Mouse (Mus musculus): Measurements from ENCODE around the gene Mark1. TPM values are rescaled to one million over a fixed set of nuclear protein-coding genes. Genes with fewer than 3 reads are reported as not detected.

The Mark1 gene
- polyA plus RNA-seq, 1 experiment, result 2.2 TPM

- H3K27me3 ChIP-seq (replicated peaks; ENCODE audit: control insufficient read depth, insufficient read depth, low read length), result no peaks in the 10 kb centered on the region
- no peak overlapping the region for H3K4me3 ChIP-seq (ENCODE audit: insufficient read depth, low read depth, low read length)
- H3K36me3 ChIP-seq (ENCODE audit: control insufficient read depth, insufficient read depth, low read length), result no peaks in the 10 kb centered on the region
- H3K27ac ChIP-seq (ENCODE audit: insufficient read depth, low read depth, low read length), result no peak overlapping the region
- WGBS, result 91% methylated on average over 5 of the region's 5 CpGs
- peak; percentile 14 for DNase-seq
- no peaks in the 10 kb centered on the region for H3K4me1 ChIP-seq (ENCODE audit: control insufficient read depth, insufficient read depth, low read length)
- TF ChIP-seq POLR2A (IDR thresholded peaks at IDR 0.05; ENCODE audit: low read depth, low read length), result no peak
- TF ChIP-seq CTCF (conservative IDR thresholded peaks at IDR 0.05; ENCODE audit: insufficient read depth, insufficient read length, low read depth, low read length), result no peak
These were observed 81.0 kb downstream of the Mark1 start for GRCm38 (mm10) chr1:184918227-184918888.

- Histone ChIP-seq H3K36me3 (ENCODE audit: control insufficient read depth, insufficient read depth, low read length) (no peaks in the 10 kb centered on the region), H3K4me3 (ENCODE audit: insufficient read depth, low read depth, low read length) (no peak overlapping the region), H3K4me1 (ENCODE audit: control insufficient read depth, insufficient read depth, low read length) (no peaks in the 10 kb centered on the region), H3K27ac (ENCODE audit: insufficient read depth, low read depth, low read length) (no peak overlapping the region), H3K27me3 (replicated peaks; ENCODE audit: control insufficient read depth, insufficient read depth, low read length) (no peaks in the 10 kb centered on the region)
- no peak for TF ChIP-seq CTCF (conservative IDR thresholded peaks at IDR 0.05; ENCODE audit: insufficient read depth, insufficient read length, low read depth, low read length)
- no peak for TF ChIP-seq POLR2A (IDR thresholded peaks at IDR 0.05; ENCODE audit: low read depth, low read length)
- peak; percentile 24 for DNase-seq
- WGBS, result 64% methylated on average over 18 of the region's 18 CpGs
These were observed 87.0 kb downstream of the Mark1 start for GRCm38 (mm10) chr1:184912336-184912735.

DNA sequence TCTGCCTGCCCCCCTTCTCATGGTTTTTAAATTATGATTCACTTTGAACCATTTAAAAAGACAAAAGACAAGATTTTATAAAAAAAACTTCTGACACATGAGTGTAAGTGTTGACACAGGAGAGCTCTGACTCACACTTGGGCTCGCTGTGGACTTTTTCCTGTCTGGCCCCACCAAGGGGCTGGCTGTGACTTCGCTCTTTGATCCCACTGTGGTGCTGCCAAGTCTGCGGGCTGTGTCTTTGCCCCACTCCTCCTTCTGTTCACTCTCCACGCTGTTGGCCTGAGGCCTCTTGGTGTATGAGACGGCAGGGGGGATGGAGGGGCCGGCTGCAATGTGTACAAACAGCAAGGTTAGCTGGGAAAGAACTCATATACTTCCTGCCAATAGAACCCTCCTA, 87.5 kb downstream of the Mark1 start:
- peak; percentile 80 for DNase-seq
- WGBS, result 45% methylated on average over 6 of the region's 6 CpGs
- Histone ChIP-seq H3K27me3 (replicated peaks; ENCODE audit: control insufficient read depth, insufficient read depth, low read length) (no peaks in the 10 kb centered on the region), H3K4me1 (ENCODE audit: control insufficient read depth, insufficient read depth, low read length) (no peaks in the 10 kb centered on the region), H3K4me3 (ENCODE audit: insufficient read depth, low read depth, low read length) (no peak overlapping the region), H3K36me3 (ENCODE audit: control insufficient read depth, insufficient read depth, low read length) (no peaks in the 10 kb centered on the region), H3K27ac (ENCODE audit: insufficient read depth, low read depth, low read length) (no peak overlapping the region; the same call in 1 of the 2 replicates)
- TF ChIP-seq POLR2A (IDR thresholded peaks at IDR 0.05; ENCODE audit: low read depth, low read length) (no peak), CTCF (conservative IDR thresholded peaks at IDR 0.05; ENCODE audit: insufficient read depth, insufficient read length, low read depth, low read length) (no peak)

- WGBS, result 60% methylated on average over 9 of the region's 9 CpGs
- DNase-seq, result peak; percentile 28
- no peaks in the 10 kb centered on the region for H3K27me3 ChIP-seq (replicated peaks; ENCODE audit: control insufficient read depth, insufficient read depth, low read length)
- H3K27ac ChIP-seq (ENCODE audit: insufficient read depth, low read depth, low read length), result no peak overlapping the region
- peak overlapping the region; percentile 0; the same call in 1 of the 2 replicates for H3K4me3 ChIP-seq (ENCODE audit: insufficient read depth, low read depth, low read length)
- H3K36me3 ChIP-seq (ENCODE audit: control insufficient read depth, insufficient read depth, low read length), result no peaks in the 10 kb centered on the region
- TF ChIP-seq CTCF (conservative IDR thresholded peaks at IDR 0.05; ENCODE audit: insufficient read depth, insufficient read length, low read depth, low read length) (no peak), POLR2A (IDR thresholded peaks at IDR 0.05; ENCODE audit: low read depth, low read length) (no peak)
- no peaks in the 10 kb centered on the region for H3K4me1 ChIP-seq (ENCODE audit: control insufficient read depth, insufficient read depth, low read length)
These were observed 90.8 kb downstream of the Mark1 start for GRCm38 (mm10) chr1:184908558-184908957.

DNA sequence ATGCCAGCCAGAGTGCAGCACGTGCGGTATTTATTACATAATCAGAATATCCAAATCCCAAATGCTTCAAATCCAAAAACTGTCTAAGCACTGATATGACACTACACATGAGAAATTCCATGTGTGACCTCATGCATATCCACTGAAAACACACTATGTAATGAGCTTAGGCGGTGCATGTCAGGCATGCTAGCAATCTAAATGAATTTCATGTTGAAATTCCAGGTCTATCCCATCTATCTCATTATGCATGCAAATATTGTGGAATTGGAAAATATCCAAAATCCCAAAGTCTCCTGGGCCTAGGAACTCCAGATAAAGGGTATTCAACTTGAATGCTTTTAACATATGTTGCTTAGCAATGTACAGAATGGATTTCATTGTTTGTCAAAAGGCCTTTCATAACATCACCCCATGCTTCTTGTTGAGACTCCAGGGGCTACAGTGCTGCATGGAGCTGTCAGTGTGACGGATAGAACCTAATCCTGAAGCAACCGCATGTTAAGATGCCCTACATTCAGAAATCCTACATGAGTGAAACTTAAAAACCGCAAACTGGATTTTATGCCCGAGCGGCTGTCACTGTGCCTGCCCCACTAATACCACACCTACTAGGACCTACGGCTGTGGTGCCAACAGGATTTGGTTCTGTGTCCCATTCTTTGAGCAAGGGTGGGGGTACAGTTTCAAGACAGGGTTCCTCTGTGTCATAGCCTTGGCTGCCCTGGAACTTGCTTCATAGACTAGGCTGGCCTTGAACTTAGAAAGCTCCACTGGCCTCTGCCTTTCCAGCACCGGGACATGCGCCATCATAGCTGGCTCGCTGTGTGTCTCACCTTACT, 93.2 kb downstream of the Mark1 start:
- no peaks in the 10 kb centered on the region for H3K27me3 ChIP-seq (replicated peaks; ENCODE audit: control insufficient read depth, insufficient read depth, low read length)
- H3K36me3 ChIP-seq (ENCODE audit: control insufficient read depth, insufficient read depth, low read length), result no peaks in the 10 kb centered on the region
- no peak overlapping the region for H3K27ac ChIP-seq (ENCODE audit: insufficient read depth, low read depth, low read length)
- H3K4me3 ChIP-seq (ENCODE audit: insufficient read depth, low read depth, low read length), result no peak overlapping the region
- DNase-seq, result no peak
- H3K4me1 ChIP-seq (ENCODE audit: control insufficient read depth, insufficient read depth, low read length), result no peaks in the 10 kb centered on the region
- TF ChIP-seq POLR2A (IDR thresholded peaks at IDR 0.05; ENCODE audit: low read depth, low read length) (no peak), CTCF (conservative IDR thresholded peaks at IDR 0.05; ENCODE audit: insufficient read depth, insufficient read length, low read depth, low read length) (no peak)
- 88% methylated on average over 12 of the region's 12 CpGs for WGBS

- 69% methylated on average over 19 of the region's 19 CpGs for WGBS
- no peak for DNase-seq
- Histone ChIP-seq H3K4me1 (ENCODE audit: control insufficient read depth, insufficient read depth, low read length) (no peaks in the 10 kb centered on the region), H3K36me3 (ENCODE audit: control insufficient read depth, insufficient read depth, low read length) (no peaks in the 10 kb centered on the region), H3K4me3 (ENCODE audit: insufficient read depth, low read depth, low read length) (no peak overlapping the region), H3K27ac (ENCODE audit: insufficient read depth, low read depth, low read length) (no peak overlapping the region), H3K27me3 (replicated peaks; ENCODE audit: control insufficient read depth, insufficient read depth, low read length) (no peaks in the 10 kb centered on the region)
- TF ChIP-seq POLR2A (IDR thresholded peaks at IDR 0.05; ENCODE audit: low read depth, low read length), result no peak
- TF ChIP-seq CTCF (conservative IDR thresholded peaks at IDR 0.05; ENCODE audit: insufficient read depth, insufficient read length, low read depth, low read length), result no peak
These were observed 94.0 kb downstream of the Mark1 start for GRCm38 (mm10) chr1:184905371-184905770.

DNA sequence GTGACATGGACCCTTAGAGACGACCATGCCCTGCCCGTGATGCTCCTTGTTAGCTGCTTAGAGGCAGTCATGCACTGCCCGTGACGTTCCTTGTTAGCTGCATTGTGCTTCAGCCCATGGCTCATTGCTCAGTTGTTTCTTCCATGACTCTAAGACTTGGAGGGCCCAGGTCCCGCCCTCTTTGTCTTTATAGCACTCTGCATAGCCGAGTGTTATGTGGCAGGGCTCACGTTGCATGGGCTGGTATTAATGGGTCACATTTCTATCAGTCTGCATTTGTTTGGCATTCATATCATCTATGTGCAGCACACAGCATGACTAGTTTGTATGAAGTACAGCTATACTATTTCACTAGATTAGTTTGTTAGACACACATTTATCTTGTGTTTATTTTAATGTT, 95.7 kb downstream of the Mark1 start:
- 76% methylated on average over 7 of the region's 7 CpGs for WGBS

More for the DNA sequence above, 95.7 kb downstream of the Mark1 start:
- Histone ChIP-seq H3K4me3 (ENCODE audit: insufficient read depth, low read depth, low read length) (no peak overlapping the region), H3K27ac (ENCODE audit: insufficient read depth, low read depth, low read length) (no peak overlapping the region), H3K27me3 (replicated peaks; ENCODE audit: control insufficient read depth, insufficient read depth, low read length) (no peaks in the 10 kb centered on the region), H3K4me1 (ENCODE audit: control insufficient read depth, insufficient read depth, low read length) (no peaks in the 10 kb centered on the region), H3K36me3 (ENCODE audit: control insufficient read depth, insufficient read depth, low read length) (no peaks in the 10 kb centered on the region)
- DNase-seq, result no peak
- TF ChIP-seq POLR2A (IDR thresholded peaks at IDR 0.05; ENCODE audit: low read depth, low read length) (no peak), CTCF (conservative IDR thresholded peaks at IDR 0.05; ENCODE audit: insufficient read depth, insufficient read length, low read depth, low read length) (no peak)
